Mouse (Mus musculus) hindbrain, embryonic 10.5 days (tissue): ENCODE measurements around the gene D6Ertd527e. TPM values are rescaled to one million over a fixed set of nuclear protein-coding genes. Genes with fewer than 3 reads are reported as not detected.

Experiments
- DNase-seq: peaks from one replicate; pipeline ENCODE4 v3.0.0-alpha.2; 2017; ENCODE audit warnings: low spot score
- H3K27ac ChIP-seq: fragments of 300-500 bp; sonication (generic); 2 replicates; pipeline ENCODE4 v1.5.1; 2016; ENCODE audit warnings: mild to moderate bottlenecking, moderate library complexity
- H3K27me3 ChIP-seq: fragments of 300-500 bp; sonication (generic); 2 replicates; pipeline ENCODE4 v1.6.1; 2016; ENCODE audit warnings: mild to moderate bottlenecking; ENCODE audit not compliant: poor library complexity, insufficient read depth, severe bottlenecking
- H3K36me3 ChIP-seq: fragments of 300-500 bp; sonication (generic); 2 replicates; pipeline ENCODE4 v1.6.1; 2016; ENCODE audit warnings: mild to moderate bottlenecking, moderate library complexity
- H3K4me1 ChIP-seq: fragments of 300-500 bp; sonication (generic); replicated peaks from 2 replicates; pipeline ENCODE4 v1.6.1; 2016; ENCODE audit warnings: mild to moderate bottlenecking
- H3K4me3 ChIP-seq: fragments of 300-500 bp; sonication (generic); 2 replicates; pipeline ENCODE4 v1.5.1; 2016; ENCODE audit warnings: mild to moderate bottlenecking, moderate library complexity
- H3K9me3 ChIP-seq: fragments of 300-500 bp; sonication (generic); 2 replicates; pipeline ENCODE4 v1.6.1; 2016; ENCODE audit warnings: mild to moderate bottlenecking, moderate library complexity
- WGBS: fragments of 180-500 bp; shearing (Covaris S2); methylation state at CpG from one replicate; pipeline ENCODE4 v1.1.7; 2016; 5-methylcytosine and 5-hydroxymethylcytosine counted together
- polyA plus RNA-seq: library from polyadenylated mRNA; unstranded; fragments of >200 nt; fragmentation: Nextera tagmentation; extraction: Ambion mirVana; gene quantifications from 2 replicates; pipeline ENCODE4 v1.2.1, GENCODE M21; 2016

Gene D6Ertd527e
- polyA plus RNA-seq = 0.07 and 0.25 TPM in 2 replicates

- WGBS = 83% methylated on average over 11 of the region's 11 CpGs
- Histone ChIP-seq H3K4me1 (peaks cover 35% of the 10 kb centered on the region), H3K36me3 (no peaks in the 10 kb centered on the region), H3K27me3 (no peaks in the 10 kb centered on the region), H3K9me3 (no peaks in the 10 kb centered on the region), H3K27ac (no peak within 1 kb of the TSS), H3K4me3 (no peak within 1 kb of the TSS)
- no peak for DNase-seq
These were observed at the start of gene D6Ertd527e for GRCm38 (mm10) chr6:87104123-87104796. D6Ertd527e (plus strand) TSS chr6:87104746.

GRCm38 (mm10) chr6:87059754-87060153 lies 44.8 kb upstream of the D6Ertd527e start:
- 92% methylated on average over 1 of the region's 1 CpGs for WGBS
- no peak for DNase-seq
- H3K4me3 ChIP-seq = no peak overlapping the region
- H3K36me3 ChIP-seq = peaks cover 88% of the 10 kb centered on the region
- H3K27me3 ChIP-seq = no peaks in the 10 kb centered on the region
- H3K4me1 ChIP-seq = no peaks in the 10 kb centered on the region
- no peak overlapping the region for H3K27ac ChIP-seq
- H3K9me3 ChIP-seq = no peaks in the 10 kb centered on the region

GRCm38 (mm10) chr6:87063586-87063985 lies 41.0 kb upstream of the D6Ertd527e start:
- Histone ChIP-seq H3K4me1 (no peaks in the 10 kb centered on the region), H3K27ac (no peak overlapping the region), H3K27me3 (no peaks in the 10 kb centered on the region), H3K9me3 (no peaks in the 10 kb centered on the region), H3K4me3 (no peak overlapping the region), H3K36me3 (peaks cover 88% of the 10 kb centered on the region)
- no peak for DNase-seq
- 95% methylated on average over 4 of the region's 4 CpGs for WGBS

GRCm38 (mm10) chr6:87068209-87068608 lies 36.3 kb upstream of the D6Ertd527e start:
- Histone ChIP-seq H3K27me3 (no peaks in the 10 kb centered on the region), H3K4me3 (no peak overlapping the region), H3K9me3 (no peaks in the 10 kb centered on the region), H3K4me1 (no peaks in the 10 kb centered on the region), H3K27ac (no peak overlapping the region), H3K36me3 (peaks cover 96% of the 10 kb centered on the region)
- DNase-seq = no peak
- WGBS = 84% methylated on average over 2 of the region's 2 CpGs

GRCm38 (mm10) chr6:87069195-87069900 lies 35.2 kb upstream of the D6Ertd527e start:
- peaks cover 94% of the 10 kb centered on the region for H3K36me3 ChIP-seq
- H3K4me1 ChIP-seq = no peaks in the 10 kb centered on the region
- no peaks in the 10 kb centered on the region for H3K9me3 ChIP-seq
- WGBS = 90% methylated on average over 7 of the region's 7 CpGs
- DNase-seq = no peak
- no peak overlapping the region for H3K4me3 ChIP-seq
- H3K27ac ChIP-seq = no peak overlapping the region
- H3K27me3 ChIP-seq = no peaks in the 10 kb centered on the region

- no peak overlapping the region for H3K27ac ChIP-seq
- peaks cover 4% of the 10 kb centered on the region; the same call in 1 of the 2 replicates for H3K4me1 ChIP-seq
- H3K36me3 ChIP-seq = peaks cover 89% of the 10 kb centered on the region
- no peak overlapping the region for H3K4me3 ChIP-seq
- H3K27me3 ChIP-seq = no peaks in the 10 kb centered on the region
- no peaks in the 10 kb centered on the region for H3K9me3 ChIP-seq
- WGBS = 92% methylated on average over 4 of the region's 4 CpGs
- DNase-seq = no peak
These were observed 33.9 kb upstream of the D6Ertd527e start for GRCm38 (mm10) chr6:87070641-87071040.

GRCm38 (mm10) chr6:87072759-87073158 lies 31.8 kb upstream of the D6Ertd527e start:
- no peak overlapping the region for H3K4me3 ChIP-seq
- DNase-seq = no peak
- H3K27me3 ChIP-seq = no peaks in the 10 kb centered on the region
- peaks cover 4% of the 10 kb centered on the region; the same call in 1 of the 2 replicates for H3K4me1 ChIP-seq
- peaks cover 85% of the 10 kb centered on the region for H3K36me3 ChIP-seq
- WGBS = 90% methylated on average over 4 of the region's 4 CpGs
- H3K27ac ChIP-seq = no peak overlapping the region
- H3K9me3 ChIP-seq = no peaks in the 10 kb centered on the region

- Histone ChIP-seq H3K27ac (no peak overlapping the region), H3K9me3 (no peaks in the 10 kb centered on the region), H3K4me1 (peaks cover 4% of the 10 kb centered on the region; the same call in 1 of the 2 replicates), H3K36me3 (peaks cover 79% of the 10 kb centered on the region), H3K27me3 (no peaks in the 10 kb centered on the region), H3K4me3 (no peak overlapping the region)
- 86% methylated on average over 3 of the region's 3 CpGs for WGBS
- no peak for DNase-seq
These were observed 29.4 kb upstream of the D6Ertd527e start for GRCm38 (mm10) chr6:87075092-87075685.

GRCm38 (mm10) chr6:87079457-87079856 lies 25.1 kb upstream of the D6Ertd527e start:
- Histone ChIP-seq H3K27me3 (no peaks in the 10 kb centered on the region), H3K9me3 (no peaks in the 10 kb centered on the region), H3K4me1 (peaks cover 4% of the 10 kb centered on the region; the same call in 1 of the 2 replicates), H3K27ac (no peak overlapping the region), H3K4me3 (no peak overlapping the region), H3K36me3 (peaks cover 82% of the 10 kb centered on the region)
- 85% methylated on average over 4 of the region's 4 CpGs for WGBS
- DNase-seq = no peak

- H3K4me3 ChIP-seq = no peak overlapping the region
- WGBS = 91% methylated on average over 6 of the region's 6 CpGs
- no peak for DNase-seq
- H3K9me3 ChIP-seq = no peaks in the 10 kb centered on the region
- H3K27me3 ChIP-seq = no peaks in the 10 kb centered on the region
- H3K27ac ChIP-seq = no peak overlapping the region
- peaks cover 93% of the 10 kb centered on the region for H3K36me3 ChIP-seq
- H3K4me1 ChIP-seq = no peaks in the 10 kb centered on the region
These were observed 19.5 kb upstream of the D6Ertd527e start for GRCm38 (mm10) chr6:87085026-87085425.

- Histone ChIP-seq H3K36me3 (peaks cover 70% of the 10 kb centered on the region), H3K4me3 (no peak overlapping the region), H3K9me3 (no peaks in the 10 kb centered on the region), H3K27me3 (no peaks in the 10 kb centered on the region), H3K4me1 (no peaks in the 10 kb centered on the region), H3K27ac (no peak overlapping the region)
- WGBS = 92% methylated on average over 5 of the region's 5 CpGs
- no peak for DNase-seq
These were observed 16.2 kb upstream of the D6Ertd527e start for GRCm38 (mm10) chr6:87088356-87088755.

- 91% methylated on average over 3 of the region's 3 CpGs for WGBS
- Histone ChIP-seq H3K27ac (no peak overlapping the region), H3K36me3 (peaks cover 44% of the 10 kb centered on the region)
These were observed 13.7 kb upstream of the D6Ertd527e start for GRCm38 (mm10) chr6:87090877-87091276.

GRCm38 (mm10) chr6:87092476-87092875 lies 12.1 kb upstream of the D6Ertd527e start:
- H3K9me3 ChIP-seq = no peaks in the 10 kb centered on the region
- 90% methylated on average over 5 of the region's 5 CpGs for WGBS
- no peak overlapping the region for H3K4me3 ChIP-seq
- H3K36me3 ChIP-seq = peaks cover 30% of the 10 kb centered on the region
- no peaks in the 10 kb centered on the region for H3K27me3 ChIP-seq
- H3K4me1 ChIP-seq = no peaks in the 10 kb centered on the region
- DNase-seq = no peak
- H3K27ac ChIP-seq = no peak overlapping the region

More at GRCm38 (mm10) chr6:87090877-87091276, 13.7 kb upstream of the D6Ertd527e start:
- no peak for DNase-seq
- H3K9me3 ChIP-seq = no peaks in the 10 kb centered on the region
- no peaks in the 10 kb centered on the region for H3K4me1 ChIP-seq
- H3K27me3 ChIP-seq = no peaks in the 10 kb centered on the region
- H3K4me3 ChIP-seq = no peak overlapping the region
